Mouse (Mus musculus) fibroblast of lung, adult 2 months (primary cell): Measurements from ENCODE around the gene Tnni3.
A peak's percentile ranks its signal among the peaks of the same experiment; 100 is the strongest.
"Not testable (repeated sequence)": the region's sequence is repeated elsewhere in the genome, so short reads cannot be mapped to it uniquely, and the experiment has no call there.

Source experiments
- DNase-seq: peaks from one replicate; pipeline ENCODE4 v3.0.0-alpha.2; 2011; ENCODE audit warnings: low read depth

The Tnni3 gene

GRCm38 (mm10) chr7:4524212-4524922 is at the start of gene Tnni3:
Gene Tnni3, minus strand, starts transcription at chr7:4524229.
- DNase-seq: peak; percentile 54

- DNase-seq: not testable (repeated sequence)
These were observed 48.3 kb upstream of the Tnni3 start for GRCm38 (mm10) chr7:4572361-4572760.

- DNase-seq: no peak
These were observed 38.6 kb upstream of the Tnni3 start for GRCm38 (mm10) chr7:4562660-4563059.

- DNase-seq: no peak
These were observed 33.1 kb upstream of the Tnni3 start for GRCm38 (mm10) chr7:4557167-4557560.

- DNase-seq: peak; percentile 49
These were observed 32.5 kb upstream of the Tnni3 start for GRCm38 (mm10) chr7:4556256-4557166.

GRCm38 (mm10) chr7:4547221-4547641 is 23.2 kb upstream of the Tnni3 start, which contains the start of gene Syt5:
Gene Syt5, minus strand, starts transcription at chr7:4547541.
- no peak for DNase-seq

GRCm38 (mm10) chr7:4546591-4547131 is 22.6 kb upstream of the Tnni3 start:
- DNase-seq: peak; percentile 10

- no peak for DNase-seq
These were observed 22.0 kb upstream of the Tnni3 start for GRCm38 (mm10) chr7:4546050-4546449.

GRCm38 (mm10) chr7:4542013-4542412 is 18.0 kb upstream of the Tnni3 start:
- DNase-seq: no peak

GRCm38 (mm10) chr7:4541344-4541743 is 17.3 kb upstream of the Tnni3 start:
- no peak for DNase-seq

- no peak for DNase-seq
These were observed 15.0 kb upstream of the Tnni3 start for GRCm38 (mm10) chr7:4539019-4539418.

GRCm38 (mm10) chr7:4537181-4537580 is 13.2 kb upstream of the Tnni3 start:
- DNase-seq: no peak

GRCm38 (mm10) chr7:4536369-4536768 is 12.3 kb upstream of the Tnni3 start:
- no peak for DNase-seq

- peak; percentile 73 for DNase-seq
These were observed 8.1 kb upstream of the Tnni3 start, which contains the start of gene Dnaaf3 for GRCm38 (mm10) chr7:4532005-4532729. Gene Dnaaf3, minus strand, starts transcription at chr7:4532453.

- DNase-seq: not testable (repeated sequence)
These were observed 6.1 kb upstream of the Tnni3 start for GRCm38 (mm10) chr7:4530166-4530565.

- no peak for DNase-seq
These were observed 3.3 kb upstream of the Tnni3 start for GRCm38 (mm10) chr7:4527302-4527689.

- DNase-seq: peak; percentile 85
These were observed 2.6 kb upstream of the Tnni3 start for GRCm38 (mm10) chr7:4526341-4527301.

GRCm38 (mm10) chr7:4523205-4524130 is 561 bp downstream of the Tnni3 start:
- no peak for DNase-seq

GRCm38 (mm10) chr7:4522292-4522691 is 1.7 kb downstream of the Tnni3 start:
- DNase-seq: no peak
